Mouse (Mus musculus): ENCODE measurements around the gene Gm20388. TPM values are rescaled to one million over a fixed set of nuclear protein-coding genes. Genes with fewer than 3 reads are reported as not detected.
A peak's percentile ranks its signal among the peaks of the same experiment; 100 is the strongest.

Gm20388 gene
- polyA plus RNA-seq, 1 experiment from 2014 or later = 4.4 TPM

DNA sequence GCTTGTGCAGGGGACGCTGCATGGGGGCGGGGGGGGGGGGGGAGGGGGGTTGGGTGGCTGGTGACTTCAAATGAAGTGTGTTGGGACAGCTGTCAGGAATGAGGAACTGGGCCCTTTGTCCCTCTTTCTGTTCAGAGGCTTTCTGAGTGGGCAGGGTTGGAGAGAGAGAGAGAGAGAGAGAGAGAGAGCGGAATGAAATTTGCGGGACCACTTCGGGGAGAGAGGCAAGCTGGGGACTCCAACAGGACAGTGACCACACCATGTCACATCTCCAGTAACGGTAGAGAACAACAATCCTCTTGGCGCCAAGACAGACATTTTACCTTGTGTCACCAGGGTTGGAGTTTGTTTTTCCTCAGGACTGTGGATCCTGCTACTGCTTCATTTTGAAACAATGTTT is 1934.1 kb downstream of the Gm20388 start:
- WGBS = 51% methylated on average over 6 of the region's 7 CpGs
- H3K9ac ChIP-seq (replicated peaks) = no peak overlapping the region
- no peaks in the 10 kb centered on the region for H3K4me1 ChIP-seq (replicated peaks)
- H3K36me3 ChIP-seq = no peaks in the 10 kb centered on the region
- H3K27me3 ChIP-seq = no peaks in the 10 kb centered on the region
- H3K4me2 ChIP-seq (replicated peaks) = no peak overlapping the region
- no peak overlapping the region for H3K4me3 ChIP-seq (replicated peaks)
- ATAC-seq = no peak
- no peaks in the 10 kb centered on the region for H3K9me3 ChIP-seq
- no peak overlapping the region for H3K27ac ChIP-seq

DNA sequence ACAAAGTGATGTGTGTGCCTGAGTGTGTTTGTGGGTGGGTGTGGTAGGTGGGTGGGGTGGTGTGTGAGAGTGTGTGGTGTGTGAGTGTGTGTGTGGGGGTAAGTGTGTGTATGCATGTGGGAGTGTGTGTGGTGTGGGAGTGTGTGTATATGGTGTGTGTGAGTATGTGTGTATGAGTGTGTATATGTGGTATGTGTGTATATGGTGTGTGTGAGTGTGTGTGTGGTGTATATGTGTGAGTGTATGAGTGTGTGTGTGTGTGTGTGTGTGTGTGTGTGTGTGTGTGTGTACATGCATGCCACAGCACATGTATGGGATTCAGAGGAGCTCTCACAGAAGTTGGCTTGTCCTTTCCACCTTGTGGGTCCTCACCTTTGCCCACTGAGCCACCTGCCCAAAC is 1936.2 kb downstream of the Gm20388 start:
- Histone ChIP-seq H3K27me3 (no peaks in the 10 kb centered on the region), H3K4me2 (replicated peaks) (no peak overlapping the region), H3K4me1 (replicated peaks) (peaks cover 13% of the 10 kb centered on the region), H3K36me3 (no peaks in the 10 kb centered on the region), H3K9ac (replicated peaks) (no peak overlapping the region), H3K9me3 (no peaks in the 10 kb centered on the region), H3K27ac (no peak overlapping the region), H3K4me3 (replicated peaks) (no peak overlapping the region)
- ATAC-seq = no peak

DNA sequence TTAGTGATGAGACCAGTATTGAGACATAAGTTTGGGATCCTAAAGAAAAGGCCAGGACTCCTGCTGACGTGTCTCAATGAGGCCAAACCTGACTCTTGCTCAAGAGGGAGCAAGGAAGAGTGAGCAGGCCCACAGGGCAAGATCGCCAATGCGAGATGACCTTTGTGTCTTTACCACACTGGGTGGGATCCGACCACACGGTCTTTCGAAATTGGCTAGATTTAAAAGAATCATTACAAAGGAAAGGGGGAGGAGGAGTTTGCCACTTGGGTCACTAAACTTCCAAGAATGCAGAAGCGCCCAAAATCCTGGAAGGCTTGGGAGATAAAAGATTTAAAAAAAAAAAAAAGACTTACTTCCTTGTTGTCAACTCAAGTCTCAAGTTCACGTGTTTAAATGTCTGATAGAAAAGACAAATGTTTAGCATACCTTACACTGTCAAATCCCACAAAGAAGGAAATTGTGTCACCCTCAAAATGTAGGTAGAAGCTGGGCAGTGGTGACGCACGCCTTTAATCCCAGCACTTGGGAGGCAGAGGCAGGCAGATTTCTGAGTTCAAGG is 1936.7 kb downstream of the Gm20388 start:
- Histone ChIP-seq H3K27me3 (peaks cover 4% of the 10 kb centered on the region; the same call in 1 of the 2 replicates), H3K4me3 (replicated peaks) (no peak overlapping the region), H3K9ac (replicated peaks) (no peak overlapping the region), H3K9me3 (no peaks in the 10 kb centered on the region), H3K4me2 (replicated peaks) (no peak overlapping the region), H3K27ac (no peak overlapping the region), H3K4me1 (replicated peaks) (peaks cover 15% of the 10 kb centered on the region), H3K36me3 (no peaks in the 10 kb centered on the region)
- ATAC-seq = no peak
- 68% methylated on average over 10 of the region's 10 CpGs for WGBS

DNA sequence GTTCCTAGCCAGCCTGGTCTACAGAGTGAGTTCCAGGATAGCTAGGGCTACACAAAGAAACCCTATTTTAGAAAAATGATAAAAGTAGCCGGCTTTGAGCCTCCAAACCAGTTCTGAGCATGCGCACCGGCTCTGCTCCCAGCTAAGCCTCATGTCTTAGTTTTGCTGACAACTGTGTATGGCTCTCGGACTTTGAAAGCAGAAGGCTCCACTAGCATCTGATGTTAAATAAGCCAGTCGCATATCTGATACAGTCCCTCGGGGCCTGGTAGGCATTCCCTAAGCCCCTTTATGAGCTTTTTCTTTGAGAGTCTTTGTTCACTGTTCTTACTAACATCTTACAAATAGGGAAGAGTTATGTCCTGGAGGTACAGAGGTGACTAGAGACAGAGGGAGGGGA is 1937.3 kb downstream of the Gm20388 start:
- no peak overlapping the region for H3K9ac ChIP-seq (replicated peaks)
- no peak overlapping the region for H3K27ac ChIP-seq
- no peaks in the 10 kb centered on the region for H3K36me3 ChIP-seq
- ATAC-seq = no peak
- no peak overlapping the region for H3K4me3 ChIP-seq (replicated peaks)
- H3K9me3 ChIP-seq = no peaks in the 10 kb centered on the region
- H3K4me2 ChIP-seq (replicated peaks) = no peak overlapping the region
- peaks cover 5% of the 10 kb centered on the region; the same call in 1 of the 2 replicates for H3K27me3 ChIP-seq
- 71% methylated on average over 6 of the region's 6 CpGs for WGBS
- H3K4me1 ChIP-seq (replicated peaks) = peaks cover 15% of the 10 kb centered on the region

DNA sequence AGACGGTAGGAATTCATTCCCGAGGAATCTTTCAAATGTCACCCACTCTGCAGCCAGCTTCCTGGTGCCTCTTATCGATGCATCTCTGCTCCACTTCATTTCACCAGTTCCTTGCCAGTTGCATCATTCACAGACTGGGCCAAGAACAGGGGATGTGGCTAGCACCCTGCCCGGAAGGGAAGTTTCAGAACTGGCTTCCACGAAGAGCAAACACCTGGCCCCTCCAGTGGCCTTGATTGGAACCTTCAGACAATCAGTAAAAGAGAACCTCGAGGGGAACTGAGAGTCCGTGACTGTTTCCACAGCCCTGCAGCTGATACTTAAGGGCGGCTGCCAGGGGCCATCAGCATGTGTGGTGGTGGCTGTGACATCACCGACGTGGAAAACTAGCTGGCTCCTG is 1937.9 kb downstream of the Gm20388 start:
- no peak overlapping the region for H3K4me3 ChIP-seq (replicated peaks)
- peaks cover 5% of the 10 kb centered on the region; the same call in 1 of the 2 replicates for H3K27me3 ChIP-seq
- H3K9ac ChIP-seq (replicated peaks) = no peak overlapping the region
- peaks cover 15% of the 10 kb centered on the region for H3K4me1 ChIP-seq (replicated peaks)
- 71% methylated on average over 10 of the region's 10 CpGs for WGBS
- H3K9me3 ChIP-seq = no peaks in the 10 kb centered on the region
- no peaks in the 10 kb centered on the region for H3K36me3 ChIP-seq
- H3K27ac ChIP-seq = no peak overlapping the region
- H3K4me2 ChIP-seq (replicated peaks) = no peak overlapping the region
- no peak for ATAC-seq

DNA sequence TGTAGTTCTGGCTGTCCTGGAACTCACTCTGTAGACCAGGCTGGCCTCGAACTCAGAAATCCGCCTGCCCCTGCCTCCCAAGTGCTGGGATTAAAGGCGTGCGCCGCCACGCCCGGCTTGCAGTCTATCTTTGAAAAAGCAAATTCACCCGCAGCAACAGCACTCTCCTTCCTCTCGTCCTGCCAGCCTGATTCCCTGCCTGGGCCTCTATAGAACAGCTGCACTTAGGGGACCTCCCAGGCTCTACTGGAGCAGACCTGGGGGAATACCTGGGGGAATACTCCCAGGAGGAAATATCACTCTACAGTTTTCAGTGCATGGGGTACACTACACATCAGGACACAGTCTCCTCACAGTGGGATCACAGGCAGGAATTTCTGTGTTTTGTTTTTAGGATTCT is 1938.7 kb downstream of the Gm20388 start:
- no peak overlapping the region for H3K4me2 ChIP-seq (replicated peaks)

DNA sequence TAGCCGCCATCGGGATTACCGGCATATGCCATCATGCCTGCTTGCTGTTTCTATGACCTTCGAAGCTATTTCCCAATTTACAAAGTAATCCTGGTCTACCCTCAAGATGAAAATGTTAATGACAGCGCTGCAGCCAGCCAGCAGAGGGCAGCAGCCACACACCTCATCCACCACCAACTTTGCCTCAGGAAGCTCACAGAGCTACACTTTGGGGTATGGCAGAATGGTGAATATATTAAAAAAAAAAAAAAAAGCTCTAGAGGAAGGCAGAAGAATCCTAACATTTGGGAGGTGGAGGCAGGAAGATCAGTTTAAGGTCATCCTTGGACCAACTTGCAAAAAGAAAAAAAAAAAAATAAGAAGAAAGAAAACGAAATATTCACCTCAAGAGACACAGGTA is 1939.4 kb downstream of the Gm20388 start:
- 14% methylated on average over 6 of the region's 6 CpGs for WGBS
- H3K4me2 ChIP-seq (replicated peaks) = no peak overlapping the region
- no peak for ATAC-seq

More for the DNA sequence above, 1938.7 kb downstream of the Gm20388 start:
- Histone ChIP-seq H3K4me3 (replicated peaks) (no peak overlapping the region), H3K36me3 (no peaks in the 10 kb centered on the region), H3K27ac (no peak overlapping the region), H3K9ac (replicated peaks) (no peak overlapping the region), H3K27me3 (peaks cover 5% of the 10 kb centered on the region; the same call in 1 of the 2 replicates), H3K9me3 (no peaks in the 10 kb centered on the region), H3K4me1 (replicated peaks) (peaks cover 15% of the 10 kb centered on the region)
- 73% methylated on average over 9 of the region's 9 CpGs for WGBS
- ATAC-seq = no peak

DNA sequence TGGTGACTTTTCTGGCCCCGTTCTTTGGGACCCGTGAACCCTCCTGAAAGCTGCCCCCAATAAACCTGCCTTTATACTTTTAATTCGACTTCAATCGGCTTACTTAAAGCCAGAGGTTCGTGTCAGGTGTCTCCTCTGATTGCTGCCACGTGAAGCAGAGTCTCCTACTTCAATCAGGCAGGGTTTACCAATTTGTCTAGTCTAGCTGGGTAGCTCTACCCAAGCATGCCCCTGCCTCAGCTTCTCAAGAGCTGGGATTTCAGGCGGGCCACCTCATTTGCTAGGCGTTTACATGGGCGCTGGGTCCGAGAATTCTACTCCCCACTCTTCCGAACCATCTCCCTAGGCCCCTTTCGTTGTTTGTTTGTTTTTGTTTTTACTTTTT is 1939.8 kb downstream of the Gm20388 start:
- 0 out of 2 replicates have a peak, but pooled peaks have one; percentile 10 for ATAC-seq
- no peak overlapping the region for H3K4me3 ChIP-seq (replicated peaks)
- no peaks in the 10 kb centered on the region for H3K36me3 ChIP-seq

More for the DNA sequence above, 1939.4 kb downstream of the Gm20388 start:
- Histone ChIP-seq H3K27ac (no peak overlapping the region), H3K9me3 (no peaks in the 10 kb centered on the region), H3K27me3 (peaks cover 5% of the 10 kb centered on the region; the same call in 1 of the 2 replicates), H3K36me3 (no peaks in the 10 kb centered on the region), H3K4me1 (replicated peaks) (peaks cover 15% of the 10 kb centered on the region), H3K9ac (replicated peaks) (no peak overlapping the region), H3K4me3 (replicated peaks) (no peak overlapping the region)

DNA sequence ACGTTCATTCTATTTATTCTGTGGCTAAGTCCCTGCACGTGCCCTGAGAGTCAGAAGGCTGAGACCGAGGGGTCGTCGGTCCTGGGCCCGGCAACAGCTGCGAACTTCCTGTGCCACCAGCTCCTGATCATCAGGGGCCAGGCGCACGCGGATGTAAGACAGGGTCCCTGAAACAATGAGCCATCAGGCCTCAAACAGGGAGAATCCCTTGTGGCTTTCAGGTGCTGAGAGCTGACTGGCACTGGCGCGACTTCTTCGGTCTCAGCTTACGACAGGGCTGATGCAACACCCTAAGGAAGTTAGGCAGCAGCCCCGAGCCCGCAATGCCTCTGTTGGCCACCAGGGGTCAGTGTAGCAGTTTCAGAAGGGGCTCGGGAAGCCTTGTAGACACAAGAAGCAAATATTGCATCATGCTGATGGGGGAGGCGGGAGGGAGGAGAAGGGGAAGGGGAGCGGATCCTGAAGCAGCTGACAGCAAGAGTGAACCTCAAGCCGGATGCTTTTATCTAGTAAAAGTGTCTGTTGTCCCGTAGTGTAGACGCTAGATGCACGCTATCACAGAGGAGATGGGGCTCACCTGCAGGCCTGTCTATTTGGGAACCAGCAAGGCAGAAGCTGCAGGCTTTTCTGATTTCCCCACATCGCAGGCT is 1940.3 kb downstream of the Gm20388 start:
- peak overlapping the region; percentile 50; the same call in 1 of the 2 replicates for H3K9ac ChIP-seq (replicated peaks)
- H3K27ac ChIP-seq = no peak overlapping the region
- peak; percentile 86 for ATAC-seq
- H3K27me3 ChIP-seq = peaks cover 5% of the 10 kb centered on the region; the same call in 1 of the 2 replicates
- 4% methylated on average over 24 of the region's 24 CpGs for WGBS
- peak overlapping the region; percentile 49 for H3K4me2 ChIP-seq (replicated peaks)
- H3K9me3 ChIP-seq = no peaks in the 10 kb centered on the region
- H3K4me1 ChIP-seq (replicated peaks) = peaks cover 15% of the 10 kb centered on the region
- H3K4me3 ChIP-seq (replicated peaks) = peak overlapping the region; percentile 16; the same call in 1 of the 2 replicates
- H3K36me3 ChIP-seq = no peaks in the 10 kb centered on the region

More for the DNA sequence above, 1939.8 kb downstream of the Gm20388 start:
- Histone ChIP-seq H3K27me3 (peaks cover 5% of the 10 kb centered on the region; the same call in 1 of the 2 replicates), H3K4me2 (replicated peaks) (peak overlapping the region; percentile 49), H3K27ac (no peak overlapping the region), H3K9ac (replicated peaks) (no peak overlapping the region; the same call in 1 of the 2 replicates), H3K9me3 (no peaks in the 10 kb centered on the region), H3K4me1 (replicated peaks) (peaks cover 15% of the 10 kb centered on the region)
- 42% methylated on average over 12 of the region's 12 CpGs for WGBS

DNA sequence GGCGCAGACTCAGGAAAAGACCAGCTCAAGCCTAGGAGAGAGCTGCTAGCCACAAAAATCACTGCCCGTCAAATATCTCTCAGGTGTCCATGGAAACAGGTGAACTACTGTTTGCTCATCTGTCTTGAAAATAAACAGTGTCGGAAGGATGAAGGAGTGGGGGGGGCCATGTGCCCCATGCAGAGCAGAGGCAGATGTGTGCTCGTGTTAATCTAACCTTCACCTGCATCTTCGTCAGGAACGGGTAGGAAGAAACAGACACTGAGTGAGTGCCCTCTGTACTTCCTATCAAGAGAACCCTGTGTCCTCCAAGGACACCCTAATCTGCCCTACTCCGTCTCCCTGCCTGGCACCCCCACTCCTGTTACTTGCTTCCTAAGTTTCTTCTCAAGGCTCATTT is 1941.1 kb downstream of the Gm20388 start:
- WGBS = 41% methylated on average over 7 of the region's 7 CpGs
- peaks cover 5% of the 10 kb centered on the region; the same call in 1 of the 2 replicates for H3K27me3 ChIP-seq
- H3K4me3 ChIP-seq (replicated peaks) = no peak overlapping the region
- peak; percentile 16; the same call in 1 of the 2 replicates for ATAC-seq
- H3K9me3 ChIP-seq = no peaks in the 10 kb centered on the region
- no peaks in the 10 kb centered on the region for H3K36me3 ChIP-seq
- H3K27ac ChIP-seq = no peak overlapping the region
- no peak overlapping the region for H3K4me2 ChIP-seq (replicated peaks)
- peak overlapping the region; percentile 50; the same call in 1 of the 2 replicates for H3K9ac ChIP-seq (replicated peaks)
- peaks cover 17% of the 10 kb centered on the region for H3K4me1 ChIP-seq (replicated peaks)

DNA sequence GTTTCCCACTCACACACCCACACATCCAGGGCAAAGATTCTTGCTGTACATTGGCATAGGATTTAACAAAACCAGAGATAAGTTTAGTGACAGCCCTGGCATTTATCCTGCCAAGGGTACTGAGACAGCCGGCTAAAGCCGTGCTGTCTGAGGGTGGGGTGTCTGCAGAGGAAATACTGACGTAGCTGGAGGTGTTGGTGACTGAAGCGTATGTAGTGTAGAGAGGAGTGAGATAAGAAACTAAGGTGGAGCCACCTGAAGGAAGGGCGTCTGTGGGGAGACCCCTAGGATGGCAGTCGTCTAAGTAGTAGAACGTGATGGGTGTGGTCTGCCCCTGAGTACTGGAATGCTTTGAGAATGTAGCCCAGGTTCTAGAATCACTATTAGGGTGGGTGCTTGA is 1941.8 kb downstream of the Gm20388 start:
- Histone ChIP-seq H3K4me1 (replicated peaks) (peaks cover 17% of the 10 kb centered on the region), H3K4me3 (replicated peaks) (no peak overlapping the region), H3K27ac (no peak overlapping the region), H3K9ac (replicated peaks) (no peak overlapping the region), H3K9me3 (no peaks in the 10 kb centered on the region), H3K36me3 (no peaks in the 10 kb centered on the region), H3K4me2 (replicated peaks) (no peak overlapping the region), H3K27me3 (peaks cover 5% of the 10 kb centered on the region; the same call in 1 of the 2 replicates)
- WGBS = 63% methylated on average over 7 of the region's 7 CpGs
- no peak for ATAC-seq

DNA sequence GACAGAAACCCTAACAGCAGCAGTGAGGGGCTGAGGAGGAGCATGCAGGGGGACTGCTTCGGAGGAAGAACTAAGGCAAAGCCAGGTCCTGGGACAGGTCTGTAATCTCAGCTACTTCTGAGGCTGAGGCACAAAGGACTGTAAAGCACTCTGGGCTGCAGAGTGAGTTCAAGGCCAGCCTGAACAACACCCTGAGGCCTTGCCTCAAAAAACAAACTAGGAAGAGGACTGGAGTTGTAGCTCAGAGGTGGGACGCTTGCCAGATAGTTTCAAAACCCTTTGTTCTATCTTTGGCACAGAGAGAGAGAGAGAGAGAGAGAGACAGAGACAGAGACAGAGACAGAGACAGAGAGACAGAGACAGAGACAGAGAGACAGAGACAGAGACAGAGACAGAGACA is 1942.9 kb downstream of the Gm20388 start:
- Histone ChIP-seq H3K27ac (no peak overlapping the region), H3K4me3 (replicated peaks) (no peak overlapping the region), H3K4me1 (replicated peaks) (peaks cover 17% of the 10 kb centered on the region), H3K36me3 (no peaks in the 10 kb centered on the region), H3K9ac (replicated peaks) (no peak overlapping the region), H3K9me3 (no peaks in the 10 kb centered on the region), H3K27me3 (peaks cover 5% of the 10 kb centered on the region; the same call in 1 of the 2 replicates), H3K4me2 (replicated peaks) (no peak overlapping the region)
- ATAC-seq = no peak
- 82% methylated on average over 2 of the region's 2 CpGs for WGBS

Data from midbrain, embryonic 13.5 days (tissue).